Mouse (Mus musculus): ENCODE measurements at regions not wholly inside any gene's neighbourhood (a gene's known extent, or its start where the extent isn't known, plus 50 kb on each side); places are given as distances from the start of the nearest gene placed in this dataset.

DNA sequence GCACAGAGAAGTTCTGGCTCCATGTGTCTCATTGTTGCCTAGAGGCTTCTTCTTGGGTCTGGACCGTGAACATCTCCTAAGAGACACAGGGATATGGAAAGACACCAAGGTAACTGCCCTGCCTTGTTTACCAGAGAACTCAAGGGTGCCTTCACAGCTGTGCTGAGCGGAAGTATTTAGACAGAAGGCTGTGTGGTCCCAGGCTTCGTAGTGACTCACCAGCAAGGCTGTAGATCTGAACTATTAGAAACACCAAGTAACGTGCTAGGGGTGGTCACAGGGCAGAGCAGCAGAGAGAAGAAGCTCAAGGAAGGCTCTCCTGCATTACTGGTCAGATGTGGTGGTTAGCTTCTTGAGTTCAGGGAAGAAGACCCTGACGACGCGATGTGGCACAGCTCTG lies 51.6 kb upstream of the Lpp start:
- H3K36me3 ChIP-seq (ENCODE audit: poor library complexity, severe bottlenecking), result no peaks in the 10 kb centered on the region
- ATAC-seq, result no peak
- WGBS, result 90% methylated on average over 7 of the region's 7 CpGs

DNA sequence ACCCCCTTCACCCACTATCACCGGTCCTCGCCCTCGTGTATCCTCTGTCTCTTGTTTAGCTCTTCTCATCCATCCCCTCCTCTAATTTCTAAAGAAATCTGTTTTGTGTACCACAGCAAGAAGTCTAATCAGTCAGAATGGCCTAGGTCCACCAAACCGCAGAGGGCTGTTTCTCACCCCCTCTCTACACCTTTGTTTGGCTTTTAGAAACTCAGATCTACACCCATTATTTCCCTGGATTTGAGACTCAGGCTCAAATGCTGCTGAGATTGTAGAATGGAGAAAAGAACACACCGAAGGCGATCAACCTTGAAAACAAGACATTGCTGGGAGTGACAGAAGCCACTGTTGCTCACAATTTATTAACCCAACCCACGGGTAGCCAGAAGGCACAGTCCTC lies 52.7 kb upstream of the Lpp start:
- Histone ChIP-seq H3K4me2 (no peak overlapping the region), H3K4me1 (peaks cover 7% of the 10 kb centered on the region; the same call in 1 of the 2 replicates), H3K9ac (no peak overlapping the region), H3K27ac (no peak overlapping the region), H3K27me3 (no peaks in the 10 kb centered on the region), H3K4me3 (no peak overlapping the region), H3K9me3 (replicated peaks) (no peaks in the 10 kb centered on the region), H3K36me3 (ENCODE audit: poor library complexity, severe bottlenecking) (no peaks in the 10 kb centered on the region)
- ATAC-seq, result no peak
- 51% methylated on average over 7 of the region's 7 CpGs for WGBS

More for the DNA sequence above, 51.6 kb upstream of the Lpp start:
- Histone ChIP-seq H3K4me3 (no peak overlapping the region), H3K27ac (no peak overlapping the region), H3K27me3 (no peaks in the 10 kb centered on the region), H3K4me1 (peaks cover 7% of the 10 kb centered on the region; the same call in 1 of the 2 replicates), H3K9ac (no peak overlapping the region), H3K4me2 (no peak overlapping the region), H3K9me3 (replicated peaks) (no peaks in the 10 kb centered on the region)

DNA sequence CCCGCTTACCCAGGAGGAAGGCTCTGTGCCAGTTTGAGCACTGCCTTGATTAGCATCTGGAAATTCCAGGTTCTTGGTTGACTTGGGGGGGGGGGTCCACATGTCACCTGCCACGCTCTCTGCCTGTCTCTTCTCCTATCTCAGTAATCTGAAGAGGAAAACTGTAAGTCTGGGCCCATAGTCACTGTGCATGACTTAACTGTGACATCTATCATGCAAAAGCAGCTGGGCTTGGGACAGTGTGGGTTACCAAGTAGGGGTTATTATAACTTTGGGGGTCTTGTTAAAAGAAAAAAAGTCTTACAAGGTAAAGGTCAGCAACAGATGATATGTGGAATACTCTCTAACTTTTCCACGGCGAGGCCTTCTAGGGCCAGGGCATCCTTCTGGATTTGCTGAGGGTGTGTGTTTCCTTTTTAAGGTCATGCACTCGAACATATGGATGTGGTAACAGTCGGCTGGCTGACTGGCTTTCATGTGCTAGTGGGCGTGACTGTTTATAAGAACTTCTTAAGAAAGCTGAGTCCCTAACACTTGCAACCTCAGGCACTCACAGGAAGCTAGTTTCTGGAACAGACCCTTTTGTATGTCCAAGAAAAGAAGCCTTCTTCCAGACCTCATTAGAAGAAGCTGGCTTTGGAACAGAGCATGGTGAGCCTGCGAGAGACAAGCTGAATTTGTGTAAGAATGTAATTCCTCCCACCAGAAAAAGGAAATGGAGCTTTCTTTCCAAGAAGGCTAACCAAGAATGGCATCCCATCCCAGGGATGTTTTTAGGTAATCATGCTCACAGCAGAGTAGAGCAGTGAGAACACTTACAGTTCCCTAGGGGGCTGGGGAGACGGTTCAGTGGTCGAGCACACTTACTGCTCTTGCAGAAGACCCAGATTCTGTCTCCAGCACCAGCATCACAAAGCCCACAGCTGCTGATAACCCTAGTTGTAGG lies 53.7 kb upstream of the Lpp start:
- ATAC-seq, result no peak
- Histone ChIP-seq H3K4me2 (no peak overlapping the region), H3K9me3 (replicated peaks) (no peaks in the 10 kb centered on the region), H3K9ac (no peak overlapping the region), H3K4me1 (peaks cover 7% of the 10 kb centered on the region; the same call in 1 of the 2 replicates), H3K27me3 (no peaks in the 10 kb centered on the region), H3K27ac (no peak overlapping the region), H3K36me3 (ENCODE audit: poor library complexity, severe bottlenecking) (no peaks in the 10 kb centered on the region), H3K4me3 (no peak overlapping the region)
- WGBS, result 61% methylated on average over 10 of the region's 10 CpGs

DNA sequence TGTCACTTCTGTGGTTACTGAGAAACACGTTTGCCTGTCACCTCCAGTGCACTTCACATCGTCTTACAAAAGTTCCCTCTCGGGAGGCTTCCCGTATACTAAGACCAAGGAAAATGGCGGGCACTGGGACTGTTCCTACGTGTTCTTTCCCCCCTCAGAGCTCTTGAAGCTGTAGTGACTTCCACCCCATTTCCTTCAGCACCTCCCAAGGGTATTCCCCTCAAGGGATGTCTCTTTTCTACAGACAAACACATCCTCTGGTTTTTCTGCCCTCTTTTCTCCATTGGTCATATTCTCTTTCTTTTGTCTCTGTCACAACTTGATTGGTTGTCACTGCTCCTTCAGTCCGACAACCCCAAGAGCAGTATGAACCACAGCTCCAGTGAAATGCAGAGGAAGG lies 54.9 kb upstream of the Lpp start:
- no peak overlapping the region for H3K27ac ChIP-seq
- no peak overlapping the region for H3K9ac ChIP-seq
- H3K9me3 ChIP-seq (replicated peaks), result no peaks in the 10 kb centered on the region
- H3K4me3 ChIP-seq, result no peak overlapping the region
- 91% methylated on average over 7 of the region's 7 CpGs for WGBS
- ATAC-seq, result no peak
- no peaks in the 10 kb centered on the region for H3K36me3 ChIP-seq (ENCODE audit: poor library complexity, severe bottlenecking)
- H3K27me3 ChIP-seq, result no peaks in the 10 kb centered on the region
- peaks cover 7% of the 10 kb centered on the region; the same call in 1 of the 2 replicates for H3K4me1 ChIP-seq
- H3K4me2 ChIP-seq, result no peak overlapping the region

DNA sequence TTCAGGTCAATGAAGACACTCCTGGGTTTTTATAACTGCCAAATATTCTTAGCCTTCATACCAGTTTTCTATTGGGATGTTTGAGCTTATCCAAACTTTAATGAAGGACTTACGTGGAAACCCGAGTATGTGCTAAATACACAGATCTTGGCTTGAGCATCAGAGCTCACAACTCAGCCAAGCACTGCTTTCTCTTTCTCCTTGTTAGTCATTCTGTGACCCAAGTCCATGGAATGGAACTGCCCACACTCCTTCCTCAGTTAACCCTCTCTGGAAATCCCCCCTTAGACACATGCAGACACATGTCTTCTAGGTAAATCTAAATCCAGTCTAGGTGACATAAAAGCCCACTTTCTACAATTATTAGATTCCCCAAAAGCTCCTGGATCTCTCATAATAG lies 58.9 kb upstream of the Lpp start:
- Histone ChIP-seq H3K4me2 (no peak overlapping the region), H3K27me3 (no peaks in the 10 kb centered on the region), H3K9me3 (replicated peaks) (no peaks in the 10 kb centered on the region), H3K4me1 (no peaks in the 10 kb centered on the region), H3K9ac (no peak overlapping the region), H3K4me3 (no peak overlapping the region), H3K27ac (no peak overlapping the region), H3K36me3 (ENCODE audit: poor library complexity, severe bottlenecking) (no peaks in the 10 kb centered on the region)
- 89% methylated on average over 2 of the region's 2 CpGs for WGBS
- ATAC-seq, result no peak

DNA sequence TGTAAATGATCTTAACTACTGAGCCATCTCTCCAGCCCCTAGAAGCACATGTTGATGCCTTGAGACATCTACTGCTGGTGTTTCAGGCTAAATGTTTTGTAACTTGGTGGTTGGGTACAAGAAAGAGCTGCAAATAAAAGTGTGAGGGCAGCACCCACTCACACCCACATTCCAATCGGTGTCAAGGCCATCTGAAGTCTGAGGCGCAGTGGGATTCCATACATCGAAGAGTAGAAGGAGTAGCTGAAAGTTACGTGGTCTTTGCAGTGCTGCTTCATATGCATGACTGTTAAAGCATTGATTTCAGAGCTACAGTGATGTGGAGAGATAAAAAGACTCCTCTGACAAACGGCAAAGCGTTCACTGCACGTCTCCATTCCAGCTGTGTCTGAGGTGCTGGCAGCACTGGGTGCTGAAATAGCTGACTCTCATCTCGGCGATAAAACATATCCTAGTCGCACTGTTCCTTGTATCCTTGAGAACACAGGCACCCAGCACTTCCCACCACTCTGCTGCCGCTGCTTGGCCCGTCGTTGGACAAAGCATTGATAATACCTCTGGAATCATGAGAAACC lies 61.8 kb upstream of the Lpp start:
- Histone ChIP-seq H3K36me3 (ENCODE audit: poor library complexity, severe bottlenecking) (no peaks in the 10 kb centered on the region), H3K27ac (no peak overlapping the region), H3K4me3 (no peak overlapping the region), H3K4me1 (no peaks in the 10 kb centered on the region), H3K9ac (no peak overlapping the region), H3K9me3 (replicated peaks) (no peaks in the 10 kb centered on the region), H3K27me3 (no peaks in the 10 kb centered on the region), H3K4me2 (no peak overlapping the region)
- 90% methylated on average over 13 of the region's 13 CpGs for WGBS
- no peak for ATAC-seq

DNA sequence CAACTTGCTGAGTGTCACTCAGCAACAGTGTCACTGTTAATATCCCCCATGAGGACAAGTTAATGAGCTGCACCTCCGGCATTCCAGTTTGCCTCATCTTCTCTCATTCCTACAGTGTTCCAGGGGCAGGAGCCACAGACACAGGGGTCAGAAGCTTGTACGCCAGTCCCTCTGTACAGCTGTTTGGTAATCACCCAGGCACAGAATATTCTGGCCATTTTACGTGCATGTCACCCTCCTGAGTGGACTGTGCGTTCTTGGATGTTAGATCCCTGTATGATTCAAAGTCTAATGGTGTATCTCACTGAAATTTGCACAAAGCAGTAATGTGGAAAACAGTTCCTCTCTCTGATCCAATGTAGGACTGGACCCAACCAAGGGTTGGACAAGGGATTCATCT lies 66.7 kb upstream of the Lpp start:
- H3K9ac ChIP-seq, result no peak overlapping the region
- WGBS, result 91% methylated on average over 4 of the region's 4 CpGs
- H3K4me3 ChIP-seq, result no peak overlapping the region
- no peak for ATAC-seq
- no peak overlapping the region for H3K27ac ChIP-seq
- H3K36me3 ChIP-seq (ENCODE audit: poor library complexity, severe bottlenecking), result no peaks in the 10 kb centered on the region
- no peaks in the 10 kb centered on the region for H3K27me3 ChIP-seq
- H3K4me1 ChIP-seq, result no peaks in the 10 kb centered on the region
- H3K4me2 ChIP-seq, result no peak overlapping the region
- H3K9me3 ChIP-seq (replicated peaks), result no peaks in the 10 kb centered on the region

DNA sequence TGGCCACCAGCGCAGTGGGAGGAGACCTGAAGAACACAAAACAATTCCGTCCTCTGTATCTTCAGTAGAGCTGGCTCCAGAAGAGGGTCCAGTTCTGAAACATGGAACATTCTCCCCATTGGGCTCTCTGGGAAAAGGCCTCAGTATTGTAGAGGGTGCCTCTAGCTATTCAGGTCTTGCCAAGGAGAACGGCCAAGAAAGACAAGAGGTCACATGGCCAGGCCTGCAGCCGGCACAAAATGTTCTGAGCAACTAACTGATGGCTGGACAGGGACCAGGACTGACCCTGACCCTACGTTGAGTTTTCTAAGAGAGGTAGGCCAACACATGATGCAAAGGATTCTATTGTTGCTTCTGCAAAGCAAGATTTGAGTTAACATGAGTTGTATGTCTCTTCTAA lies 67.3 kb upstream of the Lpp start:
- ATAC-seq, result no peak

DNA sequence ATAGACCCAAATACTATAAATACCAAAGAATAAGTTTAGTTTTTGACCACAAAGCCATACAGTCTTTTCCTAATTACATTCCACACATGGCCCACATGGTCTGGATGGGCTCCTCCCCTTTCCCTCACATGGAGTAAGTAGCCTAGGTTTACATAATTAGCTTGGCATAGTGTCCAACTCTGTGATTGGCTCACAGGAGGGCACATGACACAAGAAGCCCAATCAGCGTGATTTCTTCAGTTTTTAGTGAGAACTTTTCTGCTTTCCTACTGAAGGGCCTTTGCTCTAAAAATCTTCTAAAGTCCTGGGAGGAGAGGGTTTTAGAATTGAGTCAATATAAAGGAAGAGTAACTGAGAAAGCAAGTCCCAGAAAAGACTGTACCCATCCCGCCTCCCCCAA lies 68.4 kb upstream of the Lpp start:
- no peaks in the 10 kb centered on the region for H3K36me3 ChIP-seq (ENCODE audit: poor library complexity, severe bottlenecking)
- no peak overlapping the region for H3K27ac ChIP-seq
- no peaks in the 10 kb centered on the region for H3K4me1 ChIP-seq
- H3K4me2 ChIP-seq, result no peak overlapping the region
- H3K27me3 ChIP-seq, result no peaks in the 10 kb centered on the region
- H3K9ac ChIP-seq, result no peak overlapping the region
- no peaks in the 10 kb centered on the region for H3K9me3 ChIP-seq (replicated peaks)
- 90% methylated on average over 2 of the region's 2 CpGs for WGBS
- ATAC-seq, result no peak
- no peak overlapping the region for H3K4me3 ChIP-seq

More for the DNA sequence above, 67.3 kb upstream of the Lpp start:
- Histone ChIP-seq H3K27me3 (no peaks in the 10 kb centered on the region), H3K9ac (no peak overlapping the region), H3K9me3 (replicated peaks) (no peaks in the 10 kb centered on the region), H3K36me3 (ENCODE audit: poor library complexity, severe bottlenecking) (no peaks in the 10 kb centered on the region), H3K4me2 (no peak overlapping the region), H3K27ac (no peak overlapping the region), H3K4me1 (no peaks in the 10 kb centered on the region), H3K4me3 (no peak overlapping the region)
- 87% methylated on average over 5 of the region's 5 CpGs for WGBS

DNA sequence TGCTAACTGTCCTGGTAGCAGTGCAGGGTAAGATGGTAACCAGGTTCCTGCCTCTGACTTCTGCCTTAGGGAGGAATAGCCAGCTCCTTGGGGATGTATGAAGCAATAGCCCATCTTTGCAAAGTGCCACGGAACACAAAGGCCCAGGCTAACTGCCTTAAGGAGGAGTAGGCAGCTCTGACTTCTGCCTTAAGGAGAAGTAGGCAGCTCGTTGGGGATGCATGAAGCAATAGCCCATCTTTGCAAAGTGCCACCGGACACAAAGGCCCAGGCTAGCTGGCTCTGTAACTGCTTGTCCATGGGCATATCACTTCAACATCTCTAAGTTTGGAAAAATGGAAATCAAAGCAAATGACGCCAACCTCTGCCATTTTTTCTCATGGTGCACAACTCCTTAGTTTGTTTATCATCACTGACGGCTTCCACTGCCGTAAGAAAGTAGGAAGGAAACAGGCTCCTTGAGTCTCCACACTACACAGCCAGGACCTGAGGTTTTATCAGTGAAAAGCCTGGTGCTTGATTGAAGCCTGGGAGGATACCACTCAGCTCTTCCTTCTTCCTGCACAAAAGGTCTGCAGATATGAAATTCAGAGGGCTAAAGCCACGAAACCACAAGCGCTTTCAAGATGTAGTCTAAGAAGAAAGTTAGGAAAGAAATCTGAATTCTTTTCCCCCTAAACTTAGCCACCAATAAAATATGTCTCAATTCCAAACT lies 74.4 kb upstream of the Lpp start:
- Histone ChIP-seq H3K4me2 (no peak overlapping the region), H3K4me3 (no peak overlapping the region), H3K9ac (no peak overlapping the region), H3K27ac (no peak overlapping the region), H3K36me3 (ENCODE audit: poor library complexity, severe bottlenecking) (no peaks in the 10 kb centered on the region), H3K9me3 (replicated peaks) (no peaks in the 10 kb centered on the region), H3K27me3 (no peaks in the 10 kb centered on the region), H3K4me1 (no peaks in the 10 kb centered on the region)
- ATAC-seq, result no peak
- WGBS, result 88% methylated on average over 8 of the region's 8 CpGs

DNA sequence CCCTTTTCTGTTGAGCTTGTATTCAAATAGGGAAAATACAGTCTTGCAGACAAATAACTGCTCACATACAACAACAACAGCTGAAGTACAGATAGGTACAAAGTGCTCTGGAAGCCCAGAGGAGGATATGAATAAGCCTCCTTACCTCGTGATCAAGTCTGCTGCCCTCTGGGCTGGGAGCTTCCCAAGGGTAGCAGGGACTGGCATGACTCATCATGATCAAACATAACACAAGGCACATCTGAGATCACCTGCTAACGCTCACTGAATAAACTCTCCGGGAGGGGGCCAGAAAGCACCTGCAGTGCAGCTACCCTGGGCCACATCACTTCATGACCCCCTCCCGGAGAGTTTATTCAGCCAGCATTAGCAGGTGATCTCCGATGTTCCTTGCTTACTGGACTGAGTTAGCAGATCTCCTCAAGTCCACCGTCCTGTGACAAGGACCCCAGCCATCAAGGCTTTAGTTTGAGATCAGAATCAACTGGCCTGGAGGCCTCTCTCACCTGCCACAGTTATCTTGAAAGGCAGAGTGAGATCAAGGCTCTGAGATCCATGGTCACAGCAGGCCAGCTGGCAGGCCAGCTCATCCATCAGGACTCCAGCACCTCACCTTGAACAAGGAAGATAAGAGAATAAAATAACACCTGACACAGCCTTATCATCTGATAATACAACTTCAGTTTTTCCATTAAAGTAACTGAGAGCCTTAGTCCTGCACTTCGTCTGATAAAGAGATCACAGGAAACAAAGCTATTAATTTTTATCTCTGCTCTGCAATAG lies 79.6 kb upstream of the Lpp start:
- Histone ChIP-seq H3K4me3 (no peak overlapping the region), H3K4me1 (no peaks in the 10 kb centered on the region), H3K27ac (no peak overlapping the region), H3K4me2 (no peak overlapping the region), H3K27me3 (no peaks in the 10 kb centered on the region), H3K9ac (no peak overlapping the region), H3K36me3 (ENCODE audit: poor library complexity, severe bottlenecking) (no peaks in the 10 kb centered on the region), H3K9me3 (replicated peaks) (no peaks in the 10 kb centered on the region)
- WGBS, result 83% methylated on average over 7 of the region's 7 CpGs
- ATAC-seq, result no peak

DNA sequence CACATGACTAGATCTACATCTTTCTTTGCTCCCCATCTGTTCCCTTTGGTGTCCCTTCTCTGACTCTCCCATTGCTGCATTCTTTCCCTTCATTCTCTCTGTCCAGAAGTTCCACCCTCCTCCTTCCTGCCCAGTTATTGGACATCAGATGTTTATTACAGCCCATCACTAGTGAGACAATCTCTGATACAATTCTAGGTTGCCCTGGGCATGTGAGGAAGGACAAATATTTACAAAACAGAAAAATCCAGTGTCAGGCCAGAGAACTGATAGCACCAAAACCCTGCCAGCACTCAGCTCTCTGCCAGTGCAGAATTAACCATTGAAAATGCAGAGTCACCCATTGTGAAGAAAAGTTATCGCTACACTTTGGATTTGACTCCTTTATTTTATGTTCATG lies 87.9 kb upstream of the Lpp start:
- Histone ChIP-seq H3K4me3 (no peak overlapping the region), H3K9me3 (replicated peaks) (no peaks in the 10 kb centered on the region), H3K27ac (no peak overlapping the region), H3K36me3 (ENCODE audit: poor library complexity, severe bottlenecking) (no peaks in the 10 kb centered on the region), H3K27me3 (no peaks in the 10 kb centered on the region), H3K4me1 (no peaks in the 10 kb centered on the region), H3K9ac (no peak overlapping the region), H3K4me2 (no peak overlapping the region)
- no peak for ATAC-seq
- WGBS, result 100% methylated on average over 1 of the region's 1 CpGs

Measured in forebrain, embryonic 13.5 days (tissue).